Mouse (Mus musculus) limb, embryonic 15.5 days (tissue): ENCODE results near the gene Gsc. TPM values are rescaled to one million over a fixed set of nuclear protein-coding genes. Genes with fewer than 3 reads are reported as not detected.

Experiments used
- ATAC-seq: fragments of 200-750 bp; cut with Nextera tagmentation; 2 replicates; pipeline ENCODE4 v1.8.0; 2017; ENCODE audit warnings: low read depth, moderate TSS enrichment; ENCODE audit not compliant: insufficient number of reproducible peaks, low FRiP score, low TSS enrichment
- H3K27ac ChIP-seq: fragments of 300-500 bp; sonication (generic); 2 replicates; pipeline ENCODE4 v1.5.1; 2015; ENCODE audit warnings: moderate library complexity, mild to moderate bottlenecking, inconsistent platforms
- H3K27me3 ChIP-seq: fragments of 300-500 bp; sonication (generic); 2 replicates; pipeline ENCODE4 v1.6.1; 2015; ENCODE audit warnings: inconsistent platforms
- H3K36me3 ChIP-seq: fragments of 300-500 bp; sonication (generic); 2 replicates; pipeline ENCODE4 v1.6.1; 2015; ENCODE audit warnings: inconsistent platforms
- H3K4me1 ChIP-seq: fragments of 300-500 bp; sonication (generic); 2 replicates; pipeline ENCODE4 v1.6.1; 2015; ENCODE audit warnings: inconsistent platforms
- H3K4me2 ChIP-seq: fragments of 300-500 bp; sonication (generic); 2 replicates; pipeline ENCODE4 v1.6.1; 2015; ENCODE audit warnings: mild to moderate bottlenecking, inconsistent platforms
- H3K4me3 ChIP-seq: fragments of 300-500 bp; sonication (generic); 2 replicates; pipeline ENCODE4 v1.5.1; 2015; ENCODE audit warnings: mild to moderate bottlenecking, inconsistent platforms
- H3K9ac ChIP-seq: fragments of 300-500 bp; sonication (generic); 2 replicates; pipeline ENCODE4 v1.6.1; 2015; ENCODE audit warnings: inconsistent platforms
- H3K9me3 ChIP-seq: fragments of 300-500 bp; sonication (generic); 2 replicates; pipeline ENCODE4 v1.6.1; 2016; ENCODE audit warnings: inconsistent platforms
- WGBS: fragments of 180-500 bp; shearing (Covaris S2); methylation state at CpG from one replicate; pipeline ENCODE4 v1.1.7; 2015; 5-methylcytosine and 5-hydroxymethylcytosine counted together
- polyA plus RNA-seq: library from polyadenylated mRNA; unstranded; fragments of >200 nt; fragmentation: Nextera tagmentation; extraction: Ambion mirVana; gene quantifications from 2 replicates; pipeline ENCODE4 v1.2.1, GENCODE M21; 2015

Gsc gene
- polyA plus RNA-seq, 1 experiment from 2014 or later: 7.2 TPM

DNA sequence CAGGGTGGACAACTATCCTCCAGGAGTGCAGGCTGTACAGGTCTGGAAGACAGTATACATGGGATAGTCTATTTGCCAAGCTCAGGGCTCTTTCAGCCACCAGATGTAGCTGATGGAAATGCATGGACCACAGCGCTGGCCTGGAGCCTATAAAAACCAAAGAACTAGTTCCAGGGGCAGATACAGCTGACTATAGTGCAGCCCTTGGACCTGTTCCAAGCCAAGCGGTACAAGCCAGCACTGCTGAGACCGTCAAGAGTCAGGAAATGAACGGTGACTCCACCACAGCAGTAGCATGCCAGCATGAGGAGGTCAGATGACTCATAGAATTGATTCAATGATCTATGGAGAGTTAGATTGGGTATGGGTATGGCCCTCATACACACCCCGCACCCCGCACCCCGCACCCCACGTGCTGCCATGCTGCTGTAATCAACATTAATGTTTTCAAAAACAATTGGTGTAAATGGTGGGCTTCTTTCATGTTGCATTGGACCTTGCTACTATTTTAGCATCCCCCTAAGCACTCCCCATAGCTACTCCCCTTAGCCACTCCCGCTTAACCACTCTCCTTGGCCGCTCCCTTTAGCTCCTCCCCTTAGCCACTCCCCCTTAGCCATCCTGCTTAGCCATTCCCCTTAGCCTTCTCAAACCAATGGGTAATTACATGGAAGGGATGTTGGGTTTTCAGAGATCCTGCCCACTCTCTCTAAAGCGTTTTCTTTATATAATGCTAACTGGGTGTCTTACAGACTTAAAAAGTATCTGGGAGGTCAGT lies 50.3 kb downstream of the Gsc start:
- WGBS: 52% methylated on average over 11 of the region's 11 CpGs
- no peak overlapping the region; the same call in 1 of the 2 replicates for H3K27ac ChIP-seq
- no peak overlapping the region for H3K9ac ChIP-seq
- no peak overlapping the region for H3K4me3 ChIP-seq
- no peak overlapping the region for H3K4me2 ChIP-seq
- H3K9me3 ChIP-seq: no peaks in the 10 kb centered on the region
- H3K36me3 ChIP-seq: no peaks in the 10 kb centered on the region
- H3K27me3 ChIP-seq: 0 out of 2 replicates have a peak, but pooled peaks cover 6% of the 10 kb centered on the region
- ATAC-seq: peak; percentile 63
- peaks cover 21% of the 10 kb centered on the region for H3K4me1 ChIP-seq

Other genes starting within 250 kb of the Gsc start
- 0.65 and 0.98 TPM in 2 replicates for gene Serpina3g, start 237.1 kb downstream of the Gsc start, polyA plus RNA-seq
- 1.1 and 2.9 TPM in 2 replicates for gene Serpina3i, start 210.2 kb downstream of the Gsc start, polyA plus RNA-seq
- gene Serpina3j, start 158.8 kb downstream of the Gsc start, polyA plus RNA-seq: 3.6 and 6.2 TPM in 2 replicates
- not detected in 2 replicates for gene Serpina3k, start 134.8 kb downstream of the Gsc start, polyA plus RNA-seq
- gene Serpina3m, start 134.8 kb downstream of the Gsc start, polyA plus RNA-seq: not detected in 2 replicates
- gene Serpina3n, start 66.6 kb downstream of the Gsc start, polyA plus RNA-seq: 0.95 and 1.3 TPM in 2 replicates